Mouse (Mus musculus): ENCODE data around the gene Zfp704. TPM values are rescaled to one million over a fixed set of nuclear protein-coding genes. Genes with fewer than 3 reads are reported as not detected.

The Zfp704 gene
- total and polyA plus RNA-seq, 3 experiments, result not detected

- DNase-seq (ENCODE audit: extremely low read depth), result no peak
- in situ Hi-C loops (cut with MboI; ENCODE audit: low pct_ligation_motif_present, low pct_unique_long_range_greater_than_20kb, low sequenced_read_pairs), result loop anchor here (25.0 kb wide), 1 partner anchor 362 kb away; no protein-coding TSS in a partner anchor
- dilution Hi-C loops (cut with MboI; ENCODE audit: extremely low pct_ligation_motif_present, extremely low pct_unique_long_range_greater_than_20kb, low sequenced_read_pairs), result no loop called here
- Histone ChIP-seq H3K79me2 (replicated peaks; ENCODE audit: control insufficient read depth, extremely low read depth, insufficient read depth, poor library complexity, severe bottlenecking) (no peaks in the 10 kb centered on the region), H3K27ac (ENCODE audit: insufficient read depth, low read depth) (no peak overlapping the region), H3K4me2 (ENCODE audit: insufficient read depth, low read depth, poor library complexity, severe bottlenecking) (no peak overlapping the region), H3K4me3 (replicated peaks in 1 of 3; ENCODE audit: low read depth in 2 of 3, low read length in 2 of 3, poor library complexity in 1 of 3) (no peak overlapping the region), H3K9me3 (replicated peaks; ENCODE audit: low read length) (peaks cover 4% of the 10 kb centered on the region), H3K27me3 (replicated peaks) (no peaks in the 10 kb centered on the region), H3K4me1 (ENCODE audit: control insufficient read depth in 1 of 2, insufficient read depth in 2 of 2) (peaks cover 0 to 9% of the 10 kb centered on the region in 2 experiments; a peak in 1 of 4 replicates), H3K36me3 (replicated peaks in 1 of 2; ENCODE audit: control insufficient read depth in 1 of 2, insufficient read depth in 1 of 2, low read length in 1 of 2) (no peaks in the 10 kb centered on the region), H3K9ac (ENCODE audit: insufficient read depth, low read depth) (no peak overlapping the region)
- TF ChIP-seq ETS1 (conservative IDR thresholded peaks at IDR 0.05; ENCODE audit: low read depth, low read length) (no peak), USF2 (conservative IDR thresholded peaks at IDR 0.05; ENCODE audit: low read depth, low read length) (no peak), POLR2AphosphoS2 (IDR thresholded peaks at IDR 0.05; ENCODE audit: low read depth, low read length) (no peak), KAT2A (IDR thresholded peaks at IDR 0.05; ENCODE audit: insufficient replicate concordance, low read length) (no peak), USF1 (IDR thresholded peaks at IDR 0.05; ENCODE audit: low read depth, low read length) (no peak), HCFC1 (IDR thresholded peaks at IDR 0.05; ENCODE audit: low read depth, low read length) (no peak), CTCF (conservative IDR thresholded peaks at IDR 0.05 in 1 of 2, IDR thresholded peaks at IDR 0.05 in 1 of 2; ENCODE audit: low read depth in 2 of 2, low read length in 2 of 2) (no peak)
Measured at GRCm38 (mm10) chr3:9449261-9450007, 160.5 kb downstream of the Zfp704 start.

GRCm38 (mm10) chr3:9448541-9448940 is 161.3 kb downstream of the Zfp704 start:
- TF ChIP-seq UBTF (IDR thresholded peaks at IDR 0.05; ENCODE audit: low read depth, low read length) (no peak), CTCF (conservative IDR thresholded peaks at IDR 0.05 in 1 of 2, IDR thresholded peaks at IDR 0.05 in 1 of 2; ENCODE audit: low read depth in 2 of 2, low read length in 2 of 2) (0 out of 4 replicates have a peak, but pooled peaks of 1 of the 2 experiments have one; percentile 4), ZC3H11A (IDR thresholded peaks at IDR 0.05; ENCODE audit: low read depth, low read length) (no peak)
- dilution Hi-C loops (cut with MboI; ENCODE audit: extremely low pct_ligation_motif_present, extremely low pct_unique_long_range_greater_than_20kb, low sequenced_read_pairs) (no loop called here), in situ Hi-C loops (cut with MboI; ENCODE audit: low pct_ligation_motif_present, low pct_unique_long_range_greater_than_20kb, low sequenced_read_pairs) (no loop called here)
- no peaks in the 10 kb centered on the region for H3K27me3 ChIP-seq (replicated peaks)
- no peak overlapping the region for H3K4me3 ChIP-seq (replicated peaks in 1 of 3; ENCODE audit: low read depth in 2 of 3, low read length in 2 of 3, poor library complexity in 1 of 3)
- H3K9ac ChIP-seq (ENCODE audit: insufficient read depth, low read depth), result no peak overlapping the region
- no peaks in the 10 kb centered on the region for H3K79me2 ChIP-seq (replicated peaks; ENCODE audit: control insufficient read depth, extremely low read depth, insufficient read depth, poor library complexity, severe bottlenecking)
- H3K4me1 ChIP-seq (ENCODE audit: control insufficient read depth in 1 of 2, insufficient read depth in 2 of 2), result peaks cover 0 to 9% of the 10 kb centered on the region in 2 experiments; a peak in 1 of 4 replicates
- no peaks in the 10 kb centered on the region for H3K36me3 ChIP-seq (replicated peaks in 1 of 2; ENCODE audit: control insufficient read depth in 1 of 2, insufficient read depth in 1 of 2, low read length in 1 of 2)
- H3K9me3 ChIP-seq (replicated peaks; ENCODE audit: low read length), result peaks cover 4% of the 10 kb centered on the region
- no peak overlapping the region for H3K4me2 ChIP-seq (ENCODE audit: insufficient read depth, low read depth, poor library complexity, severe bottlenecking)
- DNase-seq (ENCODE audit: extremely low read depth), result no peak
- no peak overlapping the region for H3K27ac ChIP-seq (ENCODE audit: insufficient read depth, low read depth)

GRCm38 (mm10) chr3:9444558-9444957 is 165.3 kb downstream of the Zfp704 start:
- H3K4me1 ChIP-seq (ENCODE audit: control insufficient read depth in 1 of 2, insufficient read depth in 2 of 2), result 0 out of 4 replicates have a peak, but pooled peaks cover 0 to 2% of the 10 kb centered on the region in 2 experiments
- in situ Hi-C loops (cut with MboI; ENCODE audit: low pct_ligation_motif_present, low pct_unique_long_range_greater_than_20kb, low sequenced_read_pairs) (no loop called here), dilution Hi-C loops (cut with MboI; ENCODE audit: extremely low pct_ligation_motif_present, extremely low pct_unique_long_range_greater_than_20kb, low sequenced_read_pairs) (no loop called here)
- no peak for DNase-seq (ENCODE audit: extremely low read depth)
- no peak overlapping the region for H3K4me2 ChIP-seq (ENCODE audit: insufficient read depth, low read depth, poor library complexity, severe bottlenecking)
- TF ChIP-seq NELFE (IDR thresholded peaks at IDR 0.05; ENCODE audit: low read depth, low read length) (no peak), HCFC1 (IDR thresholded peaks at IDR 0.05; ENCODE audit: low read depth, low read length) (no peak), CHD1 (IDR thresholded peaks at IDR 0.05; ENCODE audit: low read depth, low read length) (no peak), MEF2A (IDR thresholded peaks at IDR 0.05; ENCODE audit: borderline replicate concordance, low read depth, low read length) (no peak), IRF4 (IDR thresholded peaks at IDR 0.05; ENCODE audit: low read depth, low read length) (no peak), MAX (IDR thresholded peaks at IDR 0.05; ENCODE audit: low read length) (no peak), BHLHE40 (IDR thresholded peaks at IDR 0.05; ENCODE audit: low read depth, low read length) (no peak)
- no peaks in the 10 kb centered on the region for H3K27me3 ChIP-seq (replicated peaks)
- no peaks in the 10 kb centered on the region for H3K36me3 ChIP-seq (replicated peaks in 1 of 2; ENCODE audit: control insufficient read depth in 1 of 2, insufficient read depth in 1 of 2, low read length in 1 of 2)
- no peaks in the 10 kb centered on the region for H3K79me2 ChIP-seq (replicated peaks; ENCODE audit: control insufficient read depth, extremely low read depth, insufficient read depth, poor library complexity, severe bottlenecking)
- H3K9ac ChIP-seq (ENCODE audit: insufficient read depth, low read depth), result no peak overlapping the region
- H3K27ac ChIP-seq (ENCODE audit: insufficient read depth, low read depth), result no peak overlapping the region
- peaks cover 4% of the 10 kb centered on the region for H3K9me3 ChIP-seq (replicated peaks; ENCODE audit: low read length)
- no peak overlapping the region for H3K4me3 ChIP-seq (replicated peaks in 1 of 3; ENCODE audit: low read depth in 2 of 3, low read length in 2 of 3, poor library complexity in 1 of 3)

Measured in CH12.LX (cell line).